Mouse (Mus musculus) retina, adult 2 months (tissue): Measurements from ENCODE around the gene Rtn4ip1.
"Not testable (repeated sequence)": the region's sequence is repeated elsewhere in the genome, so short reads cannot be mapped to it uniquely, and the experiment has no call there.

Source experiments
- DNase-seq: peaks from one replicate; pipeline ENCODE4 v3.0.0-alpha.2; 2012; ENCODE audit warnings: low read depth, low spot score

Rtn4ip1 gene

GRCm38 (mm10) chr10:43928596-43928995, 27.0 kb downstream of the Rtn4ip1 start:
- no peak for DNase-seq

- DNase-seq, result no peak
These were observed 37.6 kb downstream of the Rtn4ip1 start for GRCm38 (mm10) chr10:43939136-43939662.

- DNase-seq, result no peak
These were observed 42.1 kb downstream of the Rtn4ip1 start for GRCm38 (mm10) chr10:43943736-43944135.

- no peak for DNase-seq
These were observed 43.8 kb downstream of the Rtn4ip1 start for GRCm38 (mm10) chr10:43945435-43945834.

- DNase-seq, result peak; percentile 34
These were observed 52.3 kb downstream of the Rtn4ip1 start for GRCm38 (mm10) chr10:43953942-43954341.

GRCm38 (mm10) chr10:43964943-43965342, 63.3 kb downstream of the Rtn4ip1 start:
- no peak for DNase-seq

- no peak for DNase-seq
These were observed 71.6 kb downstream of the Rtn4ip1 start for GRCm38 (mm10) chr10:43973244-43973643.

- DNase-seq, result no peak
These were observed 75.7 kb downstream of the Rtn4ip1 start for GRCm38 (mm10) chr10:43977353-43977752.

- DNase-seq, result no peak
These were observed 78.5 kb downstream of the Rtn4ip1 start for GRCm38 (mm10) chr10:43980080-43980479.

- not testable (repeated sequence) for DNase-seq
These were observed 79.1 kb downstream of the Rtn4ip1 start for GRCm38 (mm10) chr10:43980742-43981141.

GRCm38 (mm10) chr10:43982470-43982869, 80.9 kb downstream of the Rtn4ip1 start:
- DNase-seq, result no peak

- DNase-seq, result no peak
These were observed 81.6 kb downstream of the Rtn4ip1 start for GRCm38 (mm10) chr10:43983241-43983640.

- no peak for DNase-seq
These were observed 82.3 kb downstream of the Rtn4ip1 start for GRCm38 (mm10) chr10:43983866-43984265.

GRCm38 (mm10) chr10:43991268-43991667, 89.7 kb downstream of the Rtn4ip1 start:
- no peak for DNase-seq

- DNase-seq, result no peak
These were observed 90.9 kb downstream of the Rtn4ip1 start for GRCm38 (mm10) chr10:43992506-43992905.

- no peak for DNase-seq
These were observed 91.6 kb downstream of the Rtn4ip1 start for GRCm38 (mm10) chr10:43993198-43993597.

- DNase-seq, result no peak
These were observed 94.4 kb downstream of the Rtn4ip1 start for GRCm38 (mm10) chr10:43995858-43996650.

- DNase-seq, result no peak
These were observed 95.7 kb downstream of the Rtn4ip1 start for GRCm38 (mm10) chr10:43997276-43997675.

- no peak for DNase-seq
These were observed 96.4 kb downstream of the Rtn4ip1 start for GRCm38 (mm10) chr10:43998023-43998422.

- no peak for DNase-seq
These were observed 97.0 kb downstream of the Rtn4ip1 start for GRCm38 (mm10) chr10:43998503-43999082.

- DNase-seq, result no peak
These were observed 98.7 kb downstream of the Rtn4ip1 start for GRCm38 (mm10) chr10:44000156-44000865.
